In genomic region chr9:110738054-110738453, GRCm38 (mm10) we compare ENCODE assay signal across 18 mouse cellular contexts. TPM values are rescaled to one million over a fixed set of nuclear protein-coding genes. Genes with fewer than 3 reads are reported as not detected.
DNase-seq lines count a peak whose midpoint lies in the region; ATAC-seq and TF ChIP-seq lines count a peak whose summit lies in the region.
"Had no signal": no experiment of that assay in that cellular context is flagged by ENCODE, and none has a peak within 500 bp of the region (broad histone marks: within the 10 kb centered on the region; RNA-seq: fewer than 3 reads in every experiment).

No protein-coding gene starts in this region.

- ATAC-seq in heart, postnatal 0 days (ENCODE audit: insufficient read depth, low read depth) = no peak
- no peak for ATAC-seq in limb, embryonic 13.5 days (ENCODE audit: low FRiP score, low read depth)
- ATAC-seq in megakaryocyte, adult 5-6 weeks (ENCODE audit: poor library complexity, severe bottlenecking) = no peak
- ATAC-seq: inflammation-experienced regulatory T-cells, adult 6 months had no signal

- H3K9me3 ChIP-seq in heart, postnatal 0 days (replicated peaks; ENCODE audit: control insufficient read depth, low read length) = no peaks in the 10 kb centered on the region
- no peaks in the 10 kb centered on the region for H3K9me3 ChIP-seq in limb, embryonic 13.5 days
- no peaks in the 10 kb centered on the region for H3K9me3 ChIP-seq in limb, embryonic 10.5 days (replicated peaks)
- H3K9me3 ChIP-seq in E14TG2a.4 (ENCODE audit: low read length) = no peaks in the 10 kb centered on the region
- H3K9me3 ChIP-seq: forebrain, embryonic 10.5 days had no signal

- H3K4me3 ChIP-seq in heart, postnatal 0 days (ENCODE audit: low read depth, low read length) = no peak overlapping the region
- no peak overlapping the region for H3K4me3 ChIP-seq in limb, embryonic 13.5 days
- H3K4me3 ChIP-seq in limb, embryonic 10.5 days = no peak overlapping the region
- no peak overlapping the region for H3K4me3 ChIP-seq in E14TG2a.4 (replicated peaks; ENCODE audit: low read length)
- H3K4me3 ChIP-seq in cortical plate, adult 2 months (ENCODE audit: insufficient read depth, low read length) = no peak overlapping the region
- H3K4me3 ChIP-seq: forebrain, embryonic 10.5 days had no signal

- H3K4me2 ChIP-seq in heart, postnatal 0 days (ENCODE audit: low read depth, low read length) = no peak overlapping the region
- H3K4me2 ChIP-seq in limb, embryonic 13.5 days (replicated peaks) = 0 out of 2 replicates have a peak overlapping the region, but pooled peaks have one; percentile 7

- H3K27me3 ChIP-seq in heart, postnatal 0 days (ENCODE audit: control insufficient read depth, insufficient read depth, low read length) = peaks cover 14% of the 10 kb centered on the region; the same call in 1 of the 2 replicates
- peaks cover 37% of the 10 kb centered on the region for H3K27me3 ChIP-seq in limb, embryonic 13.5 days
- H3K27me3 ChIP-seq in limb, embryonic 10.5 days (ENCODE audit: low read depth, poor library complexity, severe bottlenecking) = peaks cover 88% of the 10 kb centered on the region
- peaks cover 86% of the 10 kb centered on the region for H3K27me3 ChIP-seq in E14TG2a.4 (ENCODE audit: insufficient read depth, low read length)

- H3K36me3 ChIP-seq in heart, postnatal 0 days (replicated peaks; ENCODE audit: control insufficient read depth, insufficient read depth, low read length) = no peaks in the 10 kb centered on the region; the same call in 1 of the 2 replicates
- H3K36me3 ChIP-seq in limb, embryonic 13.5 days = peaks cover 21% of the 10 kb centered on the region
- peaks cover 20% of the 10 kb centered on the region for H3K36me3 ChIP-seq in limb, embryonic 10.5 days
- H3K36me3 ChIP-seq in E14TG2a.4 (ENCODE audit: insufficient read depth, low read length) = no peaks in the 10 kb centered on the region
- H3K36me3 ChIP-seq: forebrain, embryonic 10.5 days had no signal

- DNase-seq in heart, postnatal 0 days (ENCODE audit: low spot score) = no peak
- DNase-seq in heart, postnatal 36 days = no peak
- DNase-seq in limb, embryonic 10.5 days (ENCODE audit: low spot score) = no peak
- DNase-seq in adrenal gland, postnatal 4 days (ENCODE audit: low spot score in 2 of 2) = no peak
- DNase-seq: adrenal gland, adult 2 months; cerebellum, adult 9-11 months; heart, adult 11 months; heart, postnatal 10 days; lung, adult 2 months had no signal

- intact Hi-C loops in heart, postnatal 36 days (cut with DNase I) = no loop called here

- 29% methylated on average over 1 of the region's 1 CpGs for WGBS in heart, postnatal 0 days
- 26% methylated on average over 1 of the region's 1 CpGs for WGBS in limb, embryonic 13.5 days
- WGBS in limb, embryonic 10.5 days = 23% methylated on average over 1 of the region's 1 CpGs

- no peak overlapping the region for H3K27ac ChIP-seq in heart, postnatal 0 days (ENCODE audit: low read depth)
- H3K27ac ChIP-seq in limb, embryonic 13.5 days = no peak overlapping the region
- H3K27ac ChIP-seq in limb, embryonic 10.5 days = no peak overlapping the region
- no peak overlapping the region for H3K27ac ChIP-seq in cortical plate, adult 2 months (ENCODE audit: insufficient read depth, low read length)
- H3K27ac ChIP-seq: forebrain, embryonic 10.5 days had no signal

- TF ChIP-seq CTCF in heart, postnatal 0 days (IDR thresholded peaks at IDR 0.05; ENCODE audit: low read depth) = peak; percentile 36; the same call in 1 of the 2 replicates
- peak; percentile 71 for TF ChIP-seq CTCF in E14TG2a.4 (conservative IDR thresholded peaks at IDR 0.05; ENCODE audit: low read length)
- TF ChIP-seq CTCF in cortical plate, adult 2 months (IDR thresholded peaks at IDR 0.05; ENCODE audit: extremely low read depth, insufficient read depth, low read length) = peak; percentile 7; the same call in 1 of the 2 replicates

- no peak for TF ChIP-seq EP300 in heart, postnatal 0 days (IDR thresholded peaks at IDR 0.05; ENCODE audit: low read depth)

- no peak for TF ChIP-seq POLR2A in cortical plate, adult 2 months (IDR thresholded peaks at IDR 0.05; ENCODE audit: extremely low read depth, insufficient read depth, low read length)

- no peak overlapping the region for H3K9ac ChIP-seq in heart, postnatal 0 days (replicated peaks; ENCODE audit: low read depth, low read length)
- no peak overlapping the region for H3K9ac ChIP-seq in limb, embryonic 13.5 days

- H3K4me1 ChIP-seq in heart, postnatal 0 days (ENCODE audit: control insufficient read depth, insufficient read depth) = peaks cover 9% of the 10 kb centered on the region
- peaks cover 87% of the 10 kb centered on the region for H3K4me1 ChIP-seq in limb, embryonic 13.5 days
- H3K4me1 ChIP-seq in limb, embryonic 10.5 days = peaks cover 69% of the 10 kb centered on the region
- H3K4me1 ChIP-seq in E14TG2a.4 (replicated peaks; ENCODE audit: low read depth, low read length) = peaks cover 24% of the 10 kb centered on the region
- no peaks in the 10 kb centered on the region for H3K4me1 ChIP-seq in cortical plate, adult 2 months (ENCODE audit: control insufficient read depth, insufficient read depth, low read length)

RNA-seq across cellular contexts. Expression of gene Myl3, which starts 3.6 kb away (rescaled TPM):
- 7,206 and 8,752 TPM in 2 replicates for total RNA-seq in heart, postnatal 0 days (2014; rRNA removed; ENCODE audit: low replicate concordance)
- polyA plus RNA-seq in heart, postnatal 0 days (2015; fragmentation: Nextera tagmentation; extraction: Ambion mirVana) = 7,883 and 7,975 TPM in 2 replicates
- over 10,000 TPM; 10,942 to 11,353 TPM for total RNA-seq in heart, postnatal 36 days (2021)
- polyA plus RNA-seq in limb, embryonic 13.5 days (2015; fragmentation: Nextera tagmentation; extraction: Ambion mirVana) = 3.5 and 4.8 TPM in 2 replicates
- 1.7 and 3.5 TPM in 2 replicates for polyA plus RNA-seq in limb, embryonic 10.5 days (2016; fragmentation: Nextera tagmentation; extraction: Ambion mirVana)
- polyA plus RNA-seq in cortical plate, adult 2 months (2012; rRNA removed) = 0.13 and 0.30 TPM in 2 replicates
- total RNA-seq in adrenal gland, postnatal 4 days (2021) = 1 to 10 TPM; 2.9 to 9.8 TPM
- total RNA-seq in megakaryocyte, adult 5-6 weeks (2015) = not detected in 2 replicates
- total RNA-seq in megakaryocyte, adult 5-6 weeks (2017) = not detected in 2 replicates
- total RNA-seq: megakaryocyte-erythroid progenitor cell, adult 5-6 weeks had no signal
- polyA plus RNA-seq: adrenal gland, adult 2 months; inflammation-experienced regulatory T-cells, adult 6 months had no signal

RNA-seq across cellular contexts. Expression of gene Pth1r, which starts 8.9 kb away (rescaled TPM):
- total RNA-seq in heart, postnatal 0 days (2014; rRNA removed; ENCODE audit: low replicate concordance) = 34.2 and 41.8 TPM in 2 replicates
- polyA plus RNA-seq in heart, postnatal 0 days (2015; fragmentation: Nextera tagmentation; extraction: Ambion mirVana) = 11.4 and 12.0 TPM in 2 replicates
- 1 to 10 TPM; 6.5 to 6.6 TPM for total RNA-seq in heart, postnatal 36 days (2021)
- polyA plus RNA-seq in limb, embryonic 13.5 days (2015; fragmentation: Nextera tagmentation; extraction: Ambion mirVana) = 91.1 and 97.7 TPM in 2 replicates
- polyA plus RNA-seq in limb, embryonic 10.5 days (2016; fragmentation: Nextera tagmentation; extraction: Ambion mirVana) = 36.3 and 49.2 TPM in 2 replicates
- 8.2 and 9.0 TPM in 2 replicates for polyA plus RNA-seq in cortical plate, adult 2 months (2012; rRNA removed)
- 10 to 100 TPM; 18.0 to 37.9 TPM for total RNA-seq in adrenal gland, postnatal 4 days (2021)
- not detected in 2 replicates for total RNA-seq in megakaryocyte, adult 5-6 weeks (2015)
- total RNA-seq in megakaryocyte, adult 5-6 weeks (2017) = 0.77 TPM in 1 of 2 replicates, not detected in the other
- total RNA-seq: megakaryocyte-erythroid progenitor cell, adult 5-6 weeks had no signal
- polyA plus RNA-seq: inflammation-experienced regulatory T-cells, adult 6 months had no signal

RNA-seq across cellular contexts. Expression of gene Prss42, which starts 59.9 kb away (rescaled TPM):
- total RNA-seq in heart, postnatal 0 days (2014; rRNA removed; ENCODE audit: low replicate concordance) = not detected in 2 replicates
- not detected in 2 replicates for polyA plus RNA-seq in heart, postnatal 0 days (2015; fragmentation: Nextera tagmentation; extraction: Ambion mirVana)
- total RNA-seq in heart, postnatal 36 days (2021) = not detected
- not detected in 2 replicates for polyA plus RNA-seq in limb, embryonic 13.5 days (2015; fragmentation: Nextera tagmentation; extraction: Ambion mirVana)
- not detected in 2 replicates for polyA plus RNA-seq in limb, embryonic 10.5 days (2016; fragmentation: Nextera tagmentation; extraction: Ambion mirVana)
- not detected in 2 replicates for polyA plus RNA-seq in cortical plate, adult 2 months (2012; rRNA removed)
- not detected for total RNA-seq in adrenal gland, postnatal 4 days (2021)
- total RNA-seq in megakaryocyte, adult 5-6 weeks (2015) = not detected in 2 replicates
- not detected in 2 replicates for total RNA-seq in megakaryocyte, adult 5-6 weeks (2017)
- total RNA-seq: adrenal gland, adult 2 months; heart, postnatal 10 days; layer of hippocampus, adult 8-10 months; left cerebral cortex, postnatal 14 days; megakaryocyte-erythroid progenitor cell, adult 5-6 weeks had no signal
- polyA plus RNA-seq: adrenal gland, adult 2 months; forebrain, embryonic 10.5 days; inflammation-experienced regulatory T-cells, adult 6 months; lung, adult 2 months had no signal

Comparison
In these comparisons a context has a peak if more than half of its experiments do, and no peak if none do; other contexts are left out.
1. CTCF ChIP-seq: peak in every context shown above with its lines; median percentile 71 in E14TG2a.4; 36 in heart, postnatal 0 days; 7 in cortical plate, adult 2 months.
2. RNA of gene Myl3, which starts 3.6 kb away (total RNA-seq): 10,942 to 11,353 TPM in heart, postnatal 36 days and 7,206 to 8,752 TPM in heart, postnatal 0 days; 2.9 to 9.8 TPM in adrenal gland, postnatal 4 days and not detected in megakaryocyte, adult 5-6 weeks; every median in the first group is over 100 times any median in the second.
3. RNA of gene Pth1r, which starts 8.9 kb away (total RNA-seq): 34.2 to 41.8 TPM in heart, postnatal 0 days, 18.0 to 37.9 TPM in adrenal gland, postnatal 4 days and 6.5 to 6.6 TPM in heart, postnatal 36 days; 0.77 TPM in megakaryocyte, adult 5-6 weeks; every median in the first group is over 4 times any median in the second.